Mouse (Mus musculus) left cerebral cortex, postnatal 14 days (tissue): ENCODE data around the gene Adgrb2. TPM values are rescaled to one million over a fixed set of nuclear protein-coding genes. Genes with fewer than 3 reads are reported as not detected.
A peak's percentile ranks its signal among the peaks of the same experiment; 100 is the strongest.

Source experiments
- DNase-seq, 2 experiments: peaks; one replicate each; pipeline ENCODE4 v3.0.0; 2021 to 2022; ENCODE audit warnings: low spot score in 2 of 2, mixed read lengths in 1 of 2
- intact Hi-C: fragments of 180-260 bp; cut with DNase I; formaldehyde crosslinking; loops from one replicate; pipeline ENCODE4 v1.15.1; 2025
- long read RNA-seq, 2 experiments: library from polyadenylated mRNA; stranded (forward); transcript quantifications; one replicate each; pipeline ENCODE4 v2.0.0; 2021
- total RNA-seq, 2 experiments: library from RNA; stranded (reverse); gene quantifications; 2 replicates each; pipeline ENCODE4 v1.2.3; 2021

Gene Adgrb2
- total RNA-seq, result 100 to 1,000 TPM; 352 to 365 TPM
- long read RNA-seq, experiment 1, full-length matches to known transcripts, result 22 of 288 reads
- long read RNA-seq, experiment 1, partial matches to known transcripts, result 215 of 288 reads
- long read RNA-seq, experiment 1, other reads (novel, unspliced or antisense), result 51 of 288 reads
- long read RNA-seq, experiment 2, full-length matches to known transcripts, result 15 of 238 reads
- long read RNA-seq, experiment 2, partial matches to known transcripts, result 179 of 238 reads
- long read RNA-seq, experiment 2, other reads (novel, unspliced or antisense), result 44 of 238 reads

DNA sequence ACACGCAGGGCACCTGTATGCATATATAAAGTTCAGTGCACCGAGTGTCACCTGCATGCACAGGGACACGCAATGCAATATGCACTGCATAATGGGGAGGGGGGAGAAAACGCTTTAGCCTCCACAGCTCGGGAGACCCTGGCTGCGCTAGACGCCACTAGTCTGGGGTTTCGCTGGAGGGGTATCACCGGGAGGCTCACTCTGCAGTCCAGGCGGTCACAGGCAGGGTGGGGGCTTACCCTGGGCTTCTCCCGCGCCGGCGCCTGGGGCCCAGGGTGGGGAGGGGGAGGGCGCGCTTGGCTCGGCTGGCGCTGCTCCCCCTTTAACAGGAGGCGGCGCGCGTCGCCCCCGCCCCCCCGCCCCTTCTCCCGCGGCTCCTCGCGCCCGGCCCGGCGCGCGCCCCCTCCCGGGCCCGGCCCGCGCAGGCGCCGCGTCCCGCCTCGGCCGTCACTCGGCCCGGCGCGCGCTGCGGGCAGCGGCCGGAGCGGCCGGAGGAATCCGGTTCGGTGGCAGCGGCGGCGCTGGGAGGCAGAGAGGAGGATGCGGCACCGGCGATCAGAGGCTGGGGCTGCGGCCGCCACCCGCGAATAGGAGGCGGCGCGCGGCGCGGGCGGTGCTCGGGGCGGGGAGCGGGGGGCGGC lies at the start of gene Adgrb2:
Gene Adgrb2 (plus strand): TSS at position 450 of the 641 bp plus-strand sequence.
- intact Hi-C loops, result loop anchor here (2.0 kb wide), 2 partner anchors 18 to 26 kb away; no protein-coding TSS in a partner anchor
- DNase-seq, result peak in 1 of 2 experiments; percentile 45

DNA sequence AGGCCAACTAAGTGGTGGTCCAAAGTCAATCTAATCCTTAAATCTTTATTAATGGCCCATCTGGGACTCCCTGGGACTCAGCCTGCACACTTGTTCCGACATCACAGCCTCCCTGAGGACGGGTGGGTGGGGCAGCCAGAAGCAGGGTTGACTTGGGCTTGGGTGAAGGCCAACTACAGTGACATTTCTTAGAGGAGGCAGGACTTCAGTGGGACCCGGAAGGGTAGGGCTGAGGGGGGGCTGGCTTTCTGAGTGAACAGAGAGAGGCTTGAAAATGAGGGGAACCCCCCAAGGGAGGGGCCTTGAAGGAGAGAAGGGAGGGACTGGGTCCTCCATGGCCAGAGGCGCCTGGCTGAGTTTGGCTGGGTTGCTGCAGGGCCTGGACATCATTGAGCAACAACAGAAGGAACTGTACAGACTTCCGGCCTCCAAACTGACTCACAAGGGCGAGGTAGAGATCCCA lies 33.3 kb upstream of the Adgrb2 start:
- DNase-seq, result no peak
- intact Hi-C loops, result no loop called here

DNA sequence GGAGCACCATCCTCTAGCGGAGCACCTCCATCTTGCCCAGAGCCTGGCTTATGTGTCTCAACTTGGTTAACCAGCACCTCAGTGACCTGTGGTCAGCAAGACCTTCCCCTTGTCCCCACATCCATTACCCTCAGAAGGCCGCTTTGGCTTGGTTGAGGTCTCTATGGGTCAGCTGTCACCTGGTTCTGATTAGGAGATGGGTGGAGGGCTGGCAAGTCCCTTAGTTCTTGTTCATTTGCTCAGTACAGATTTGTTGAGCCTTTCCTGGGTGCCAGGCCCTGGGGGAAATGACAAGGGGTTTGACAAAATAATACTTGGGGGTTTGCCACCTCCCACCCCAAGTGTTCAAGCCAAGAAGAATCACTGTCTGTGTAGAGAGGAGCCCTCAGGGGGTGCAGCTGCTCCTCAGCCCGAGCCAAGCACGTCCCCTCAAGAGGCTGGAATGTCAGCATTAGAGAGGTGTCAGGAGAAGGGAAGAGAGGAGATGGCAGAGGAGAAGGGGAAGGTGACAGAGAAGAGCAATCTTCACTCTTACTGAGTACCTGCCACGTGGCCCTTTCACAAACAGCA lies 32.3 kb upstream of the Adgrb2 start:
- intact Hi-C loops, result no loop called here
- no peak for DNase-seq

DNA sequence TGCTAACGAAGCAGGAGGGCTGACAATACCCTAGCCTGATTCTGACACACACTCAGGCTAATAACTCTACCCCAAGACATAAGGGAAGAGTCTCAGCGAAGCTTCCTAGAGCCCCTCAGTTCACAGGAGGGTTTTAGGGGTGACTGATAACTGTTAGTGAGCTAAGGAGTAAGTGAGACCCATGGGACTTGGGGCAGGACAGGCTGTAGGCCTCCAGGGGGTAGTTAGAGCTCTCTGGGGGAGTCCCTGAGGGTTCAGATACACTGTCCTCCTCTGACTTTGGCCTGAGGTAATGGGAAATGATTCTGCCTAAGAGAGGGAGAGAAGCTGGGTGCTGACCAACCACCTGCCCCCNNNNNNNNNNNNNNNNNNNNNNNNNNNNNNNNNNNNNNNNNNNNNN lies 30.1 kb upstream of the Adgrb2 start:
- no peak for DNase-seq
- intact Hi-C loops, result no loop called here

DNA sequence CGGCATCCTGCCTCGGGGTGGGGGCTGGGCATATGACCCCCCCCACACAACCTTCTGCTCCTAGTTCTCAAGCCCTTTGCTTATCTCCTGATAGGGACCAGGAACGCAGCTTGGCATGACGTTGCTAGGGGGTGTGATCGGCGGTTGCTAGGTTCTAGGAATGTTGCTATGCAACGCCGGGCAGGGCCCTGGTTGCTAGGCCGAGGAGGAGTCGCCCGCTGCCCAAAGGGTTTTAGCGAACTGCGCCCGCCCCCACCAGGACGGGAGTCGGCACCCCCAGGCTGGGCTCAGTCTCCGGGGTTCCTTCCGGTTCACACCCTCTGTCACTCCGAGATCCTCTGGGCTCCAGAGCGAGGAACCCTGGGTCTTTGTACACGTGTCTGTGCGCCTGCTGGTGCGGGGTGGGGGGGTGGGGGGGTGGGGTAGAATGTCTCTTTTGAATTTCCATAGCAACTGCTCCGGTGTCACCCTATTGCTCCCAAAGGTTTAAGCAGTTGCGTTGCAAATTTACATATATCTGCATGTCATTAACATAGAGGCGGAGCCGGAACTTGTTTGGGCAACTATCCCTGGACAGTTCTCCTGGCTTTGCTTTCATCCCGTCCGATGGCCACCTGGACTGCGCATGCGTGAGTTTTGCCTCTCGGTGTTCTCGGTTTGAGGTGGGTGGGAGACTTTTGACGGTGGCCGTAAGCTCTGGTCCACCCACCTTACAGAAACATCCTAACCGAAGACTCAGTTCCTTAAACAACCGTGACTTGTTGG lies 24.3 kb upstream of the Adgrb2 start:
- intact Hi-C loops, result no loop called here
- DNase-seq, result peak; percentile 84 to 88

DNA sequence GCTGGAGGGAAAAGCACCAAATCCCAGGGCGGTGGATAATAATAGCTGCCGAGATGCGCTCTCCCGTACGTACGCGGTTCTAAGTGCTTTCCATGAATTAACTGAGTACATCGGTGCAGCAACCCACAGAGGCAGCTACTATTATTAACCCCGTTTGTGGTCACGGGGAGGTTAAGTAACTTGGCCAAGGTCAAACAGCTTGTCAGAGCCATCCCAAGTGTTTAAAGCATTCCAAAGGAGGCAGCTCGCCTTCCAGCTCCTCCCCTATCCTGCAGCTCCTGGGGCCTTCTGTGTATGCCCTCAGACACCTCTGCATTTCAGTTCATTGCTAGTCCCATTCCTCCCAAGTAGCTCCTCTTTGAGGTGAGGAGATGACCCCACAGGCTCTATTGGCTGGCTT lies 19.4 kb upstream of the Adgrb2 start:
- intact Hi-C loops, result no loop called here
- no peak for DNase-seq

DNA sequence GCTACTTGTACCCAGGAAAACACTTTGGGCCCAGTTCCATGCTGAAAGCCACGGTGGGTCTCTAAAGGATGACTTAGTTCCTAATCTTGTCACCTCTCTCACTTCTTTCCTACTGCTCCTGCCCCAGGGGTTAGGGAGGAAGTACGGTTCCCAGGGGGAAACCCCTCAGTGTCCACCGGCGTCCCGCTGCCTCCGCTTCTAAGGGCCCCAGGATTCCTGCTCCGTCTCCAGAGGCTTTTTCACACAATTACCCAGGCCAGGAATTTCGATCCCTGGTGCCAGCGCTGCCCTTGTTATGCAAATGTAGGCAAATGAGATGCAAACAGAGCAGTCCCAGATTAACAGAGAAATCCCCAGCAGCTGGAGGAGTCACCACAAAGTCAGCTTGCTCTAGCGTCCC lies 18.5 kb upstream of the Adgrb2 start:
- peak in 1 of 2 experiments; percentile 41 for DNase-seq
- intact Hi-C loops, result loop anchor here (2.0 kb wide), 1 partner anchor 19 kb away; the partner anchor contains the start of gene Adgrb2

DNA sequence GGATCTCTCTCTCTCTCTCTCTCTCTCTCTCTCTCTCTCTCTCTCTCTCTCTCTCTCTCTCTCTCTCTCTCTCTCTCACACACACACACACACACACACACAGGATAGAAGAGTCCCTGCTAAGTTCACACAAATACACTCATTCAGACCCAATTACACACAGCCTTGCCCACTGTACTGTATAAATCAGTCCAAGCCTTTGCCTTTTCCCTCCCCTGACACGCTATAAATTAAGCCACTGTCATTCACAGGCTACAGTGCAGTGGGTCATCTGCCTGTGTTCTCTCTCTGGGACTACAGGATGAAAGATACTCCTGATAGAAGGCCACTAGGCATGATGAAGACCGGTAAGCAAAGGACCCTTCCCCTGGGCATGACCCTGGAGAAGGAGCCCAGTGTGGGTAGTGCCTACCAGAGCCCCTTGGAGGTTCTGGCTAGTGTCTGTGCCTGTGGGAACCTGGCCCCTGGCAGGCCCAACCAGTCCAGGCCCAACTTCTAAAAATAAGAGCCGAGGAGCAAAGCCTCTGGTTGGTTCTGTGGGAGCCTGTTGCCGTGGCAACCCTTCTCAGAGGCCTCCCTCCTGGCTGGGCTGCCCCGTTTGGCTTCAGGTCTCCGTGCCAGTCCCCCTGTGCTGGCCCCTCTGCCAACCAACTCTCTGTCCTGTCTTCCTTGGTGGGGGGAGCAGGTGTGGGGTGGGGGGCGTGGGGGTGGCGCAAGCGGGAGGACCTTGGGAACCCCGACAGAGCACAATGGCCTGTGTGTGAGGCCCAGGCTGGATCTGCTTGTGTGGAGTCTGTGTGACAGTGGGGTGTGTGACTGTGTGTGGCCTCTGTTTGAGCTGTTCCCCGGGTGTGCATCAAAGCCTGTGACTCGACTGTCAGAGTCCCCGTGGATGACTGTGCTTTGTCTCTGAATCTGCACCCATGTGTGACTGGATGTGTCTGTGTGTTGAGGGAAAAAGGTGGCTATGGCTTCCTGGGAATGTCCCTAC lies 17.4 kb upstream of the Adgrb2 start:
- DNase-seq, result peak; percentile 77 to 80
- intact Hi-C loops, result loop anchor here (2.0 kb wide), 1 partner anchor 17 kb away; the partner anchor contains the start of gene Adgrb2

DNA sequence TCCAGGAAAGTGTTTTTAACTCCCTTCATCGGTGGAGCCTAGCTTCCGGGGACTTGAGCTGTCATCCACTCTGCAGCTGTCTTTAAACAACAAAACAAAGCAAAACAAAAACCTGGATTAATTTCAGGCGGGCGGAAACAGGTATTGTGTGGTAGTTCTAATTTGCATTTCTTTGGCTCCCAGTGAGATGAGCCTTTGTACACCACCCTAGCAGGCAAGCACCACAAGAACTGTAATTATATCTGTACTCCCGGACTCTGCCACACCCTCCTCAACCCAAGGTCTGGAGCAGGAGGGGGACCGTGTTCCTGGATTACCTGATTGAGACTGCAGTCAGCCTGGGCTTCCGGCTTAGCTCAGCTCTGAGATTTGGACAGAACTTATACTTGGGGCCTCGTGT lies 14.5 kb upstream of the Adgrb2 start:
- intact Hi-C loops, result no loop called here
- DNase-seq, result no peak

DNA sequence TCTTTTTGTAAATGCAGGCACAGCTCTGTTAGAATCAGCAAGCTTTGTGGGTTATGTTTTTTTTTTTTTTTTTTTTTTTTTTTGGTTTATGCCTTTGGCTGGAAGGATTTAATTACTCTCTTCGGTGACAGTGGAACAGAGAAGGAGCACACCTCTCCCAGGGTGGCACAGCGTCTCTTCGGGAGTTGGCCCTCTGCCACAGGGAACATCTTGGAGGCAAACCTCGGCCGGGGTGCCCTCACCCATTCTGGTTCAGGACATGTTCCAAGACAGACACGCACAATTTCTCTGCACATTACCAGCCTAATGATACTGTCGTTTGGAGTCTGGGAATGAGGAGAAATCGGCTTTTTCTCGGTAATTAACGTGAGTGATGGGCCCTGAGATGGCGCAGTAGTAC lies 13.8 kb upstream of the Adgrb2 start:
- no peak for DNase-seq
- intact Hi-C loops, result no loop called here

DNA sequence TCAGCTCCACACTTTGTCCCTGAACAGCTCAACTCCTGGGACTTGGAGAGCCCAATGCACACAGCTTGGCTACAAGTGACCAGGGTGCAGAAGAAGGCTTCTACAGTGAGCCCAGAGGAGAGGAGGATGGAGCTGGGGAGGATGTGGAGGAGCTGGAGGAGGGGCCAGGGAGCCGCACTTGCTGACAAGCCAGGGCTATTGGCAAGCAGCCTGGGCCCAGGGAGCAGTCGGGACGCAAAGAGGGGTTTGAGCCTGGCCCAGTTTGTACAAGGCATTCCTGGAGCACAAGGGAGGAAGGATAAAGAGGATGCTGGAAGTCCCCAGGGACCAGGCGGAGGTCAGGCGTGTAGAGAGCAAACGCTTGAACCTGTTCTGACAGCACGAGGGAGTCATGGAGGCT lies 12.7 kb upstream of the Adgrb2 start:
- intact Hi-C loops, result no loop called here
- peak in 1 of 2 experiments; percentile 41 for DNase-seq

DNA sequence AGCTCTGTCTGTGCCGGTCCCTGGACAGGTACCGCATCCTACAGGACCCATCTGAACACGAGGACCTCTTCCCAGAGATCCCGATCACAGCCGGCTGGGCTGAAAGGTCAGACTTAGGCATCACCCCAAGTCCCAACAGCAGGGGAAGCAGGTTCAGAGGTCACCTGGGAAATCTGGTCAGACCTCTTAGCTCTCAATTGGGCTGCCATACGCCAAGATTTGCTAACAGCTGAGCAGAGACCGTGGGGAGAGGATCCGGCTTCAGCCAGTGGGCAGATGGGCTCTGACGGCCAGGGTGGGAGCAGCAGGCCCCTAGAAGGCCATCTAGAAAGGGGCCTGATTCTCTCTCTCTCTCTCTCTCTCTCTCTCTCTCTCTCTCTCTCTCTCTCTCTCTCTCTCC lies 10.4 kb upstream of the Adgrb2 start:
- no peak for DNase-seq
- intact Hi-C loops, result no loop called here

DNA sequence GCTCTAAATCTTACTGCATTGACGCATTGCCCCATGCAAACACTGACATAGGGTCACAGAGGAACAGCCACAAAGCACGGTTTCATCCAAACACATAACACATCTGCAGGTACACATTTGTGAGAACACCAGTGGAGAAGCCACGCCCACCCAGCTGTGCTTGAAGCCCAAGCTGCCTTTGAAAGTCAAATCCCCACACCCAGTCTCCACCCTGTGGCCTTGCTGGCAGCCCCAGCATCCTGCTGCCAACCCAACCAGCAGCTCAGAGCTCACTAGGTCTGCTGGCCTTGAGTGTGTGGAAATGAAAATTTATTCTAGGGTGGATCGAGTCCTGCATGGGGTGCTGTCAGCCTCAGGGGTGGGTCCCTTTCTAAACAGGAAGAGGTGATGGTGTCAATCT lies 7.4 kb upstream of the Adgrb2 start:
- no peak for DNase-seq
- intact Hi-C loops, result no loop called here

DNA sequence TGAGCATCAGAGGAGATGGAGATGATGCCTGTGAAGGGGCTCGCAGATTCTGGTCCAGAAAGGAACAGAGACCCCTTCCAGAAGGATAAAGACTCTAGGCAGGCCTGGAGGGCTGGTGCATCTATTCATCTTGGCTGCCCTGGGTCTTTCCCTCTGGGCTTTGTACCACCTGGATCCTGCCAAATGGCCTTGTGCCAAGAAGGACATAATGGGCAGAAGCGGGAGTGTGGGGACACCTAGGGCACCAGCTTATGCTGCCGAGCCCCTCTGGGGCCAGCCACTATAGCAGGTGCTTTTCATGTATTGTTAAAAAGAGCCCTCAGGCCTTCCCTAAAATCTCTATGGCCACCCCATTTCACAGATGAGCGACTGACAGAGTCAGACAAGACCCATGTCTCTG lies 6.4 kb upstream of the Adgrb2 start:
- no peak for DNase-seq
- intact Hi-C loops, result no loop called here

DNA sequence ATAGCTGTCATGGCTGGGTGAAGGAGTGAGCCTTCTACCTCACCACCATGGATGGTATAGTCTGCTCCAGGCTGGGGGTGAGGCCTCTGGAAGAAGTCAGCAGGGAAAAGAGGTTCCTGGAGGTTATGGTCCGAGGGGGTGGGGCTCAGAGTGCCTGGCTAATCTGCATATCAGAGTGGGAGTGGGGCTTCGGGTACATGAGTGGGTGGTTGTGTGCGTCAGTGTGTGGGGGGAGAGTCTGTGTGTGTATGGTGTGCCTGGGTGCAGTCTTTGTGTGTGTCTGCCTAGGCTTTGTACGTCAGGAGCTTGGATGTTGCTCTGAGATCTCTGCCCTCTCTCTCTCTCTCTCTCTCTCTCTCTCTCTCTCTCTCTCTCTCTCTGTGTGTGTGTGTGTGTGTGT lies 5.7 kb upstream of the Adgrb2 start:
- intact Hi-C loops, result no loop called here

DNA sequence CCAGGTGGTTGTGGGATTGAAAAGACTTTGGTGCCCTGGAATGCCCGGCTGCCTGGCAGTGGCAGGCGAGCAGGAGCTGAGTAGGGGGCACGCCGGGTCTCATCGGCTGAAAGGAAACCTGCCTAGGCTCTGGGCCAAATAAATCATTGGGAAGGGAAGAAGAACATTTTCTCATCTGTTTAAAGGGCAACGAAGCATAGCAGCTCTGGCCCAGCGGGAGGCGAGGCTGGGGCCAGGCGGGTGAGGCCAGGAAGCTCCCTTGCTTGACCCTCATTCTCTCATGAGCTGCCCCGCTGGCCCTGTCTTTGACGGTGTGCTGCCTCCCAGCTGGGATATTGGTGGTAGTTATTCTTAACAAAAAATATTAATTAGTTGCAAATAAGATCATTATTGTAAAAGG lies 3.0 kb upstream of the Adgrb2 start:
- DNase-seq, result no peak
- intact Hi-C loops, result no loop called here

More for the DNA sequence above, 5.7 kb upstream of the Adgrb2 start:
- no peak for DNase-seq

DNA sequence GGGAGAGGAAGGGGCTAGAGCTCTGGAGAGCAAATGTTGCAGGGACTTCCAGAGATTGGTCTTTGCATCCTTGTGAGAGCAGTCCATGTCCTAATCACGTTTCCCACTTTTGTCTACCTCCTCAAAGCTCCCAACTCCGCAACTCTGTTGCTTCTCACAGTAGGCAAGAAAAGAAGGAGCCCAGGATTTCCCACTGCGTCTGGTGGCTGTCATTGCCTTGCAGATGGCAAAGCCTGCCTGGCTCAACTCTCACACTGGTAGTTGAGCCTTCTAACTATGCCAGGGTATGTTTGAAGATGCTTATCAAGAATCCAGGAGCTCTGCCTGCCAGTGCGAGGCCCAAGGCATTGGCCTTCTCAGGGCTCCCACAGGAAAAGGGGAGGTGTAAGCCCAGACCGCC lies 1.6 kb upstream of the Adgrb2 start:
- intact Hi-C loops, result no loop called here
- DNase-seq, result peak; percentile 46 to 62

DNA sequence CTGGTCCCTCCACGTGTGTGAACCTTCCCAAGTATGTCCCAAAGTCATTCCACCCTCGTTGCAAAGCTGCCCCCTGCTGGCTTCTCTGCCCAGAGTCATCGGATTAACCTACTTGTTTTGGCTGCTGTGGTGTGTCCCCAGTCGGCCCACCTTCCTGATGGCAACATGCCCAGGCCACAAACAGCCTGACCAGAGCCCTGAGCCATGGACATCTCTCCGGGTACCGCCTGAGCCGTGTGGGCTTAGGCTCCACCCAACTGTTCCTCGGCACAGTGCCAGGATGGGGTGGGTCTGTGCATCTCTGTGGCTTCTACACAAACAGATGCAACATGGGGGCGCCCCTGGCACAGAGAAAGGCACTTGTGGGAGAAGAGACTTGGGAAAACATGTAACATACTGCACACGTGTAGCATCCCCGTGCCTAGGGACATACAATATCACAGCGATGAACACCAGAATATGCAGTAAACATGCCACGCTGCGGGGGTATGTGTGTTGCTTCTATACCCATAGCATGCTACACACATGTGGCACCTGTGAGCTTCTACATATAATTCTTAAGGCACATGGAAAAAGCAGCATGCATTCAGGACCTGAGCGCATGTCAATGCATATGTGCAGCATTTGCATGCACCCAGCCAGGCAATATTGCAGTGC lies 778 bp upstream of the Adgrb2 start:
- intact Hi-C loops, result loop anchor here (2.0 kb wide), 2 partner anchors 17 to 25 kb away; no protein-coding TSS in a partner anchor
- DNase-seq, result peak; percentile 86 to 95
